Mouse (Mus musculus) bone marrow, adult 2 months (tissue): ENCODE data around the gene Bri3bp.

Experiments
- CTCF ChIP-seq: fragments of 200-500 bp; IDR thresholded peaks from 2 replicates; pipeline ENCODE4 v1.5.1; 2011; ENCODE audit warnings: low read length, control low read depth; ENCODE audit not compliant: control insufficient read depth, insufficient read depth
- POLR2A ChIP-seq: fragments of 200-500 bp; IDR thresholded peaks from 2 replicates; pipeline ENCODE4 v1.6.1; 2011; ENCODE audit warnings: low read depth, mild to moderate bottlenecking, control low read depth, low read length, borderline replicate concordance; ENCODE audit not compliant: control insufficient read depth

- TF ChIP-seq CTCF, result no peak
- no peak for TF ChIP-seq POLR2A
Observed at GRCm38 (mm10) chr5:125492379-125493092, 51.2 kb downstream of the Bri3bp start.
